Mouse (Mus musculus) lung, postnatal 0 days (tissue): ENCODE measurements at regions not wholly inside any gene's neighbourhood (a gene's known extent, or its start where the extent isn't known, plus 50 kb on each side); places are given as distances from the start of the nearest gene placed in this dataset.
A peak's percentile ranks its signal among the peaks of the same experiment; 100 is the strongest.

ENCODE experiments used
- ATAC-seq: fragments of 200-750 bp; cut with Nextera tagmentation; 2 replicates; pipeline ENCODE4 v1.8.0; 2017; ENCODE audit warnings: moderate library complexity
- DNase-seq: peaks from one replicate; pipeline ENCODE4 v3.0.0-alpha.2; 2016; ENCODE audit warnings: low spot score
- H3K27ac ChIP-seq: fragments of 300-500 bp; sonication (generic); 2 replicates; pipeline ENCODE4 v1.5.1; 2014; ENCODE audit warnings: antibody characterized with exemption, mild to moderate bottlenecking, low read length, mixed read lengths
- H3K27me3 ChIP-seq: fragments of 300-500 bp; sonication (generic); replicated peaks from 2 replicates; pipeline ENCODE4 v1.6.1; 2014; ENCODE audit warnings: low read length, mixed read lengths; ENCODE audit not compliant: insufficient read depth
- H3K36me3 ChIP-seq: fragments of 300-500 bp; sonication (generic); 2 replicates; pipeline ENCODE4 v1.6.1; 2014; ENCODE audit warnings: low read length, mixed read lengths; ENCODE audit not compliant: insufficient read depth
- H3K4me1 ChIP-seq: fragments of 300-500 bp; sonication (generic); 2 replicates; pipeline ENCODE4 v1.6.1; 2014; ENCODE audit warnings: antibody characterized with exemption, low read depth, low read length, mixed read lengths; ENCODE audit not compliant: insufficient read depth
- H3K4me2 ChIP-seq: fragments of 300-500 bp; sonication (generic); replicated peaks from 2 replicates; pipeline ENCODE4 v1.6.1; 2014; ENCODE audit warnings: low read depth, mild to moderate bottlenecking, low read length, moderate library complexity, mixed read lengths
- H3K4me3 ChIP-seq: fragments of 300-500 bp; sonication (generic); 2 replicates; pipeline ENCODE4 v1.5.1; 2014; ENCODE audit warnings: low read depth, low read length
- H3K9ac ChIP-seq: fragments of 300-500 bp; sonication (generic); replicated peaks from 2 replicates; pipeline ENCODE4 v1.6.1; 2014; ENCODE audit warnings: low read depth, mild to moderate bottlenecking
- H3K9me3 ChIP-seq: fragments of 300-500 bp; sonication (generic); 2 replicates; pipeline ENCODE4 v1.6.1; 2016; ENCODE audit warnings: low read length, mixed read lengths
- CTCF ChIP-seq: IDR thresholded peaks from 2 replicates; pipeline ENCODE4 v1.5.1; 2016; ENCODE audit warnings: antibody characterized with exemption, mild to moderate bottlenecking
- EP300 ChIP-seq: IDR thresholded peaks from 2 replicates; pipeline ENCODE4 v1.6.1; 2016; ENCODE audit warnings: antibody characterized with exemption, mild to moderate bottlenecking, control low read depth
- WGBS: fragments of 180-500 bp; shearing (Covaris S2); extraction: QIAGEN DNeasy Blood & Tissue Kit; methylation state at CpG from one replicate; pipeline ENCODE4 v1.1.7; 2014; 5-methylcytosine and 5-hydroxymethylcytosine counted together

GRCm38 (mm10) chr10:9071630-9072029, 185.8 kb upstream of the Sash1 start:
- Histone ChIP-seq H3K4me3 (no peak overlapping the region), H3K27ac (no peak overlapping the region), H3K4me2 (no peak overlapping the region), H3K36me3 (no peaks in the 10 kb centered on the region), H3K9ac (no peak overlapping the region), H3K4me1 (no peaks in the 10 kb centered on the region), H3K27me3 (no peaks in the 10 kb centered on the region), H3K9me3 (no peaks in the 10 kb centered on the region)
- DNase-seq (peak; percentile 27), ATAC-seq (no peak)
- 20% methylated on average over 5 of the region's 5 CpGs for WGBS
- peak; percentile 68 for TF ChIP-seq CTCF
- no peak for TF ChIP-seq EP300

GRCm38 (mm10) chr10:9069608-9070190, 183.8 kb upstream of the Sash1 start:
- no peak for DNase-seq
- H3K9ac ChIP-seq = no peak overlapping the region
- no peaks in the 10 kb centered on the region for H3K4me1 ChIP-seq
- H3K27ac ChIP-seq = no peak overlapping the region
- no peaks in the 10 kb centered on the region for H3K27me3 ChIP-seq
- H3K4me2 ChIP-seq = no peak overlapping the region
- H3K4me3 ChIP-seq = no peak overlapping the region
- H3K9me3 ChIP-seq = no peaks in the 10 kb centered on the region
- 66% methylated on average over 13 of the region's 13 CpGs for WGBS
- ATAC-seq = no peak
- no peaks in the 10 kb centered on the region for H3K36me3 ChIP-seq
- TF ChIP-seq CTCF (no peak), EP300 (no peak)

GRCm38 (mm10) chr10:9066566-9066965, 180.7 kb upstream of the Sash1 start:
- no peaks in the 10 kb centered on the region for H3K36me3 ChIP-seq
- 53% methylated on average over 3 of the region's 3 CpGs for WGBS
- H3K9ac ChIP-seq = no peak overlapping the region
- H3K9me3 ChIP-seq = no peaks in the 10 kb centered on the region
- TF ChIP-seq CTCF (no peak), EP300 (no peak)
- DNase-seq = no peak
- no peak overlapping the region for H3K27ac ChIP-seq
- no peak overlapping the region for H3K4me2 ChIP-seq
- no peak overlapping the region for H3K4me3 ChIP-seq
- H3K4me1 ChIP-seq = no peaks in the 10 kb centered on the region
- H3K27me3 ChIP-seq = no peaks in the 10 kb centered on the region
- no peak for ATAC-seq

GRCm38 (mm10) chr10:9061979-9062378, 176.1 kb upstream of the Sash1 start:
- DNase-seq = no peak
- no peaks in the 10 kb centered on the region for H3K27me3 ChIP-seq
- no peaks in the 10 kb centered on the region for H3K9me3 ChIP-seq
- WGBS = 91% methylated on average over 3 of the region's 3 CpGs
- TF ChIP-seq CTCF = no peak
- no peak for TF ChIP-seq EP300
- H3K9ac ChIP-seq = no peak overlapping the region
- ATAC-seq = no peak
- H3K4me1 ChIP-seq = no peaks in the 10 kb centered on the region
- no peaks in the 10 kb centered on the region for H3K36me3 ChIP-seq
- H3K27ac ChIP-seq = no peak overlapping the region
- no peak overlapping the region for H3K4me3 ChIP-seq
- H3K4me2 ChIP-seq = no peak overlapping the region

GRCm38 (mm10) chr10:9055274-9055673, 169.4 kb upstream of the Sash1 start:
- Histone ChIP-seq H3K9ac (no peak overlapping the region), H3K4me3 (no peak overlapping the region), H3K36me3 (no peaks in the 10 kb centered on the region), H3K4me1 (no peaks in the 10 kb centered on the region), H3K9me3 (no peaks in the 10 kb centered on the region), H3K4me2 (no peak overlapping the region), H3K27ac (no peak overlapping the region), H3K27me3 (no peaks in the 10 kb centered on the region)
- WGBS = 62% methylated on average over 3 of the region's 3 CpGs
- DNase-seq (no peak), ATAC-seq (no peak)
- TF ChIP-seq EP300 (no peak), CTCF (no peak)

- no peaks in the 10 kb centered on the region for H3K9me3 ChIP-seq
- no peaks in the 10 kb centered on the region for H3K36me3 ChIP-seq
- H3K4me3 ChIP-seq = no peak overlapping the region
- H3K4me1 ChIP-seq = no peaks in the 10 kb centered on the region
- peak; percentile 45 for DNase-seq
- ATAC-seq = no peak
- H3K9ac ChIP-seq = no peak overlapping the region
- no peak overlapping the region for H3K4me2 ChIP-seq
- TF ChIP-seq EP300 = no peak
- TF ChIP-seq CTCF = peak; percentile 78
- H3K27me3 ChIP-seq = no peaks in the 10 kb centered on the region
- 34% methylated on average over 4 of the region's 4 CpGs for WGBS
- H3K27ac ChIP-seq = no peak overlapping the region
These were observed 167.5 kb upstream of the Sash1 start for GRCm38 (mm10) chr10:9053371-9053770.

- ATAC-seq = no peak
- H3K4me1 ChIP-seq = no peaks in the 10 kb centered on the region
- no peak overlapping the region for H3K27ac ChIP-seq
- no peaks in the 10 kb centered on the region for H3K36me3 ChIP-seq
- no peak overlapping the region for H3K9ac ChIP-seq
- H3K4me3 ChIP-seq = no peak overlapping the region
- 85% methylated on average over 4 of the region's 4 CpGs for WGBS
- TF ChIP-seq CTCF = no peak
- no peak for TF ChIP-seq EP300
- no peak overlapping the region for H3K4me2 ChIP-seq
- DNase-seq = no peak
- no peaks in the 10 kb centered on the region for H3K27me3 ChIP-seq
- no peaks in the 10 kb centered on the region for H3K9me3 ChIP-seq
These were observed 161.5 kb upstream of the Sash1 start for GRCm38 (mm10) chr10:9047341-9047740.
